Mouse (Mus musculus) CD4-positive helper T cell, adult 2 months (primary cell): ENCODE results near the gene Cic.

Experiments used
- DNase-seq: peaks from one replicate; pipeline ENCODE4 v3.0.0-alpha.2; 2012; ENCODE audit warnings: low read depth, missing footprints, low spot score

Gene Cic

GRCm38 (mm10) chr7:25267301-25267750 lies at the start of gene Cic:
Cic (plus strand) TSS chr7:25267704.
- peak; percentile 99 for DNase-seq

DNA sequence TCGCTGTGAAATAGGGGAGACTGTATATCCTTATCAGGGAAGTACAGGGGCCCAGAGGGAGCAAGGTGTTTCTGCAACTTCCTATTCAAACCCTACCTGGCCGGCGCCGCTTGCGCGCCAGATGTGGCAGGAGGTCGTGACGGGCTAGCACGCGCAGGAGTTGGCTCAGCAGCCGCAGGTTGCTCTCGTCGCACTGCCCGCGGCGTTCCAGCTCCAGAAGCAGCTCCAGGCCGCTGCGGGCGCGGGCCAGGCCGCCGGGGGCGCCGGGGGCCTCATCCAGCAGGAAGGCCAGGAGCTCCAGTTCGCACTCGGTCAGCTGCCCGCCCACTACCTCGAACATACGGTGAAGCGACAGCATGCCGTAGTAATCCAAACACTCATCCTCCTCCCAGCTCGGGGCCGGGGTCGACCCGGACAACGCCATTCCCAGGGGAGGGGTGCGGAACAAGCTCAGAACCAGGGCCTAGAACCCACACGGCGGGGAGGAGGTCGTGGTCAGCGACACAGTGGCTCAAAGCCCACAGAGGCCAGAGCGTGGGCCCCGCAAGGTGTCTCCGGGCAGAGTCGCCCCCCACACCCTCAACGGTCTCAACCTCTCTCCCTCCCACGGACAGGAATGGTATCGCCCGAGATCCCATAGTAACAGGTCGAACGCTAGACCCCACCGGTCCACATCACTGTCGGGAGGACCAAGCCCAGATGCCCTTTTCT lies 48.6 kb upstream of the Cic start:
- peak; percentile 69 for DNase-seq

DNA sequence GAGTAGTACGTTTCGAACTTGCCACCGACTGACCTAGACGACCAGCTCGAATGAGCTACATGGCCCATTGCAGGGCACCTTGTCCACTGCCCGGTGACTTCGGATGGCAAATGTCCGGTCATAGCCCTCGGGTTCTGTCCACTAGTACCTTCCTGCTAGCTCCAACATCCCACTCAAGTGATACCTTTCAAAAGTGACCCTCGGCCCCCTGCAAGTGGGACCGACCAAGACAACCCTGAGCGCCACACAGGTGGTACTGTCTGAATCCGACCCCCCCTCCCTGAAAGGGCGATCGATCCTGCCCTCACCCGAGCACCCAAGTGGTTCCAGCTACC lies 48.1 kb upstream of the Cic start:
- DNase-seq: no peak

DNA sequence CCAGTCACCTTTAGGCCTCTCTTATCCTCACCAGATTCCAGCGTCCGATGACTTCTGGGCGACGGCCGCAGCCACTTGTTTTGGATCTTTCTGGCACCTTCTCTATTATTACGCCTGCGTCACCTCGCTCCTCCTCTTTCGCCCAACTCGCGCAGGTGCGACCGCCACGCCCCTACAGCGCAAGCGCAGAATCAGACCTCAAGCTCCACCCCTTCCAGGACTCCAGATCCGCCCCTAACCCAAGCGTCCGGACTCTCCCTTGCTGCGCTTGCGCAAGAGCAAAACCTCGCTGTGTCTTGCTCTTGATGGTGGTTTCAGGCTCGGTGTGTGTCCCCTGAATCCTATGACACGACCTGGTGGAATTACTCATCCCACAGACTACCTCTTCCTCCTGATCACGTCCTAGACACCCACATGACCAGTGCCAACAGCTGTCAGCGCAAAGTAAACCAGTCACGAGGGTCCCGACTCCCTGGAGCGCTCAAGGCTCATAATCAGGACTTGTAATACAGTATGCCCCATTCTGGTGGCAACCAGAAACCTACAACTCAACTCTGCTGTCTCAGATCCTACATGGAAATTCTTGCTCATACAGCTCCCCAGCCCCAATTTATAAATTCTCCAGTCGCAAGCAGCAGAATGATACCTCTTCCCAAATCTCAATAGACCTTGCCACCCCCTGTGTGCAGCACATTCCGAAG lies 47.6 kb upstream of the Cic start:
- DNase-seq: peak; percentile 98

DNA sequence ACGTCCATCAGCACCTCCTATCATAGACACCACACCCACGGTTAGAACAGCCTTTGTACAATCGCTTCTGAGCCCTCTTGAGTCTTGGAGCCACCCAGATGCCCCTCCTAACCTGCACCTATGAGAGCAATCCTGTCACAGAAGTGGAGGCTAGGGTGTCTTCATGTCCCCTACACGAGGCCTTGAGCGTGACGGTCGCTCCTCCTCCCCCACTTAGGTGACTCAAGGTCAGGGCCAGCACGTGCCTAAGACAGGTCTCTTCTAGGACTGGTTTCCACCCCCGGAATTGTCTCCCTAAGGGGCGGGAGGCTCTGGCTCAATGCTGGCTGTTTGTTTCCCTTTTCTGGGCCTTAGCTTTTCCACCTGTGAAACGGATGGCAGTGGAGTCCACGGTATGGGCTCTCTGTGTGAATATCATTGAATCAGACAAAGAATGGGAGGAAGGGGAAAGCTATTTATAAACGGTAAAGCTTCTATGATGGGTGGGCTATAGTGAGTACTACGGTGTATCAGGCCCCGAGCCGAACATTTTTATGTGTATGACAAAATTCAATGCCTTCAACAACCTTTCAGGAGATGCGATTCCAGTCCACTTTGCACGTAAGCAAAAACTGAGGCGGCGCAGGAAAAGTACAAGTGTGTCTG lies 46.9 kb upstream of the Cic start, which contains the start of gene Dedd2:
Gene Dedd2, minus strand, starts transcription at position 159 of the 645 bp plus-strand sequence.
- peak; percentile 59 for DNase-seq

DNA sequence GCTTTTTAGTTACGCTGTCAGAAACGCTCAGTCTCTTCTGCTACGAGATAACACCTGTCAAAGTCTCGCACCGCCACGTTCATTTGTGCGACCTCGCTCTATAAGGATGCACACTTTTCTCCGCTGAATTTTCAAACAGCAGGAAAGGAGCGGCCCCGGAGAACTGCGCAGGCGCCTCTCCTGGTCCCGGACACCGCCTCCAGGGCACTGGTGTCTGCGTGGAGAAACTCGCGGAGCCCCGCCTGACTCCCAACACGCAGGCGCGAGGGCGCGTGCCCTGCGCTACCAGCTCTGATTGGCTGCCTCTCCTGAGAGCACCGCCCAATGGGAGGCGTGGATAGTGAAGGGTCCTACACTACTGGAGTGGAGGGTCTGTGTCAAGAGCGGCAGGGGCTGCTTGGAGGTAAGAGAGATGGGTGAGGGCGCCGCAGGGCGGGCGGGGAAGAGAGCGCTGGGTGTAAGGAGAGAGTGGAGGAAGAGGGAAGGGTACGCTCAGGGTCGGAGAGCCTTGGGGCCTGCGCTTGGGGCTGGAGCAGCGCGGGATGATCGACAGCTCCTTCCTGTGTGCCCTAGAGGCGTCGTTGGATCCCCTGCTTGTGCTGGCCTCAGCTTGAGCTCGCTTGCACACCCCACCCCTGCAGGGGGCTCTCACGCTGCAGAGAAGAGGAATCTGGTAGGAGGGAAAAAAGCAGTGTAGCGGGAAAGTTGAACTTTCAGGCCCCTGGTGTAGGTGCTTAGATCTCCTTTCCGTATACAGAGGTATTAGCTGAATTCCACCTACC lies 46.2 kb upstream of the Cic start, which contains the start of gene Zfp526:
Gene Zfp526, plus strand, starts transcription at position 324 of the 782 bp plus-strand sequence.
- DNase-seq: peak; percentile 98

- DNase-seq: no peak
These were observed 45.1 kb upstream of the Cic start for GRCm38 (mm10) chr7:25222275-25222967.

DNA sequence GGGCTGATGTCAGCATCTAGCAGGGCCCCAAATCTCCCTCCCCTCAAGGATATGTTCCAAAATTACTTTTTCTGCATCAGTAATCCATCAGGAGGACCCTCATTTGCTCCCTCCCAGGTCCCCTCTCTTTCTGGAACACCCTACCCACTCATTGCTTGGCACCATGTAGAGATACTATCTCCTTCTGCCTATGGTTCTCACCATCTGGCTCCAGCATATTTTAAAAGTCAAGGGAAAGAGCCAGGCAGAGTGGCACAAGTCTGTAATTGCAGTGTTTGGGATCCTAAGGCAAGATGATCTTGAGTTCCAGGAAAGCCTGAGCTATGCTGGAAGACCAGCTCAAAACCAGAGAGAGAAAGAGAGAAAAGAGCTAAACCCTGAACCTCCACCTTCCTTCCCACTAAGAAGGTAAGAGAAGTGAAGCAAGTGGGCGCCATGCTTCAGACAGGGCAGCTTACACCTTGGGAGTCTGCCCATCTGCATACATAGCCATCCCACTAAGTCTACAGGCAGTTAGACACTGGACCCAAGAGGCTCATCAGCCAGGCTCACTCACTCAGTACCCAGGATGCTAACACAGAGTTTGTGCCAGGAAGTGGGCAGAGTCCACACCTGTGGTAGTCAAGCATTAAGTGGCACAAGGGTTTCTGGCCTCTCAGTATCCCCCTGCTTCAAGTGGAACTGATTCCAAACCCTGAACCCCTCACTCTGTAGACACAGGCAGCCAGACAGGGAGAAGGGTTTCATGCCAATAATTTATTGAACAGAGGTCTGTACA lies 39.8 kb upstream of the Cic start:
- DNase-seq: no peak

DNA sequence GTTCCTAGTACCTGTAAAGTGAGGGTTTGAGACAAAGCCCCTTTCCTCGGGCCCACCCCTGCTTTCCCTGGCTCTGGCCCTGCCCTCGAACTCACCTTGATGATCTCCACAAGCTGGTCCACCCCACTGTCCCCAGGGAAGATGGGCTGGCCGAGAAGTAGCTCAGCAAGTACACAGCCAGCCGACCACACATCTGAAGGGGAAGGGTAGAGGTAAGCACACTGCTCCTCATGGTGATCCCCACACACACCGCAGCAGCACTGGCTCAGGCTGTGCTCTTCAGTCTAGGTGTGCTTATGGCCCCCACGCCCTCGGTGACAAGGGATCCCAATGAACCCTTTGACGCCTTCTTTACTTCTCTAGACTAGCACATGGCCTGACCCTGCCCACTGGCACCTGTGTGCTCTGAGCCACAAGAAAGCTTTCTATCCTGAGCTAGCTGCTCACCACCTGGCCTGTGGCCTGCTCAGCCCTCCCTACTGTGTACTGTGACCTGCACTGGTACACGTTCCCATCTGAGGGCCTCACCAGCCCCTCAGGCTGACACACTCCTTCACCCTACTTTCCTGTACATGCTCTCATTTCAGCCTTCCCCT lies 36.7 kb upstream of the Cic start:
- DNase-seq: no peak

DNA sequence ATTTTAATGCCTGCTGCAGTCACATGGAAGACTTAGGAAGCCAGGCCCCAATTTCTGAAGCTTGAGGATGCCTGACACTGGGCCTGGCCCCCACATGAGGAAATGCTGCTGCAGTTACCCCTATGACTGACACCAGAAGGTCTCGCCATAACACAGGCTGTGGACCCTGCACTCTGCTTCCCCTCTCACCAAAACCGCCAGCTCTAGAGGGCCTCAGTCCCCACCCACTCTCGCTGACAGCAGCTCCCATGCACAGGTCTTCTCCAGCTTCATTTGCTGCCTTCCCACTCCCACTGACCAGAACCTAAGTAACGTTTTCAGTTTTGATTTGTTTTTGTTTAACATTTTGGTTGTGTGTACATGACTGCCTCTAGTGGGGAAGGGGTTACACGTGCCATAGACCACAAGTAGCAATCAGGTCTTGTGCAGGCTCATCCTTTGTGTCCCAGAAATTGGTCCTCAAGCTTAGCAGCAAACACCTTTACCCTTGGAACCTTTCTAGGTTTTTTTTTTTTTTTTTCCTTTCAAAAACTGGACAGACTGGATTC lies 35.3 kb upstream of the Cic start:
- DNase-seq: no peak

- peak; percentile 37 for DNase-seq
These were observed 34.4 kb upstream of the Cic start for GRCm38 (mm10) chr7:25233061-25233460.

DNA sequence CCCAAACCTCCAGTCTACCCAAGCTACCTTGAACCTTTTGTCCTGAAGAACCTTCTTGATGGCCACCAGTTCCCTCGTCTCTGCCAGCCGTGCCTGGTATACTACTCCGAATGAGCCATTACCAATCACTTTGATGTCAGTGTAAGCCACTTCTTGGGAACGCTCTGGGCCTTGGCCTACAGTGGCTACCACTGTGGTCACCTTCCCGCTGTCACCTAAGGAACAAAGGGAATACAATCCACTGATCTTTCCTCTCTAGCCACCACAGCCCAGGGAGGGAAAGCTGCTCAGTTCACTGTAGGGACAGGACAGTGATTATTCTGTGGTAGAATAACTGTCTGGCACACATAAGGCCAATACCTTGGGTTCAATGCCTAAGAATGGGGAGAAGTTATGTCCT lies 32.0 kb upstream of the Cic start:
- DNase-seq: no peak

GRCm38 (mm10) chr7:25237249-25238014 lies 30.1 kb upstream of the Cic start, which contains the start of gene Gsk3a:
Gsk3a (minus strand) TSS chr7:25237851.
- peak; percentile 97 for DNase-seq

DNA sequence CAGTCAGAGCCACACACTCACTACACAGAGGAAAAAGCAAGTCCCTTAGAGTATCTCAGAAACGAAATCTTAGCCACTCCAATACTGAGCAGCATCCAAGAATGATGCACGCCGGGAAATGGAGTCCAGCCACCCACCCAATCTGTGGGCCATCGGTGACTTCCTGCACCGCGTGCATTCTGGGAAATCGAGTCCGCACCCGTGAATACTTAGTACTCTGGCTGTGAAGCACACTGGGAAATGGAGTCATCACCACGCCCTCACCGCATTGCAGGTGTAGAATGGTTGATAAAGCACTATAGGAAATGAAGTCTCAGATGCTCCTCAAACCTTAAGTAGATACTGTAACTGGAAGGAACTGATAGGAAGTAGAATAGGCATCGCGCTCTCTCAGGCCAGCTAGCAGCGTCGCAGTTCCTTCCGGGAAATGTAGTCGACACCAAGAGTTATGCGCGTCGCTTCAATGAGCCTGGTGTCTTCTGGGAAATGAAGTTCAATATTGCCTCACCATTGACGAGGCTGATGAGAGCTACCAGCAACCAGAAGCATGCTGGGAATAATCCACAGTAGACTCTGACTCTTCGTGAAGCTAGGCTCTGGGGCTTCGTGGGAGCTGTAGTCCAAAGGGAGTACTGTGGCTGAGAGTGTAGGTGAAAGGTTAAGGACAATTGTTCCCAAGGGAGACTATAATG lies 29.3 kb upstream of the Cic start:
- DNase-seq: peak; percentile 97

DNA sequence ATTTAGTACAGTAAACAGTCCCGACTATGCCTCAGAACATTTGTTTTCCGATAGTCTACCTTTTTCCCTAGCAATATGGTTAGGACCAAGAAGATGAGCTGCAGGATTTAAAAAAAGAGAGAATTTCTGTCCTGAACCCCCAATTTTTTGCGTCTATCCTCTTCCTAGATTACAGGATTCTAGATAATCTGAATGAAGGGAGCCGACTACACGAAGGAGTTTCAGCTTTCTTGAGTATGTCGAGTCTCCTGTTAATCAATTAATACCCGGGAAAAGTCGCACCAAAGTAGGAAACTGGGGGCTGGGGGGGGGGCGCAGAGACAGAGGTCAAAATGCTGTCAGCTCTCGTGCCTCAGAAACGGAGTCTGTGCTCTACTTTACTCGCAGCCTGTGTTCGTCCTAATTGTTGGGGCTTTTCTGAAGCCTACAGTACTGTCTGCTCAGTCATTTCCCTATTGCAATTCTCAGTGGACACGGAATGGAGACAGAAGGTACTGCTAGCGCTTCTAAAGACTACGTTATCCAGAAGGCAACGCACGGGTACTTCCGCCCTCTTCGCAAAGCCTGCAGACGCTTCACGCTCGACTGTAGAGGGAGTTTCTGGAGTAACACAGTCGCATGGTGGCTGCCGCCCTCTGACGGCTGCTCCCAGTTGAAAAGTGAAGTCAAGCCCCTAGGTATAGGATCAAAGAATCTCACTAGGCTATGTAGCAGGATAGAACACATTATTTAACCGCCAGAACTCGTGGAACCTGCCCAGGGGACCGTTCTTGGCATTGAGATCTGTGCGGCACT lies 28.5 kb upstream of the Cic start:
- DNase-seq: peak; percentile 94

- no peak for DNase-seq
These were observed 26.9 kb upstream of the Cic start for GRCm38 (mm10) chr7:25240631-25241030.

GRCm38 (mm10) chr7:25241062-25241461 lies 26.4 kb upstream of the Cic start:
- no peak for DNase-seq
